Mouse (Mus musculus) c-Kit-positive CD71-negative TER-119-negative erythroid progenitor cells, embryonic 14.5 days (primary cell): Measurements from ENCODE around the gene Nucks1.

Experiments used
- DNase-seq: peaks from one replicate; pipeline ENCODE4 v3.0.0-alpha.2; 2013; ENCODE audit warnings: low read depth

Nucks1 gene

GRCm38 (mm10) chr1:131965818-131966217, 55.5 kb downstream of the Nucks1 start:
- no peak for DNase-seq

DNA sequence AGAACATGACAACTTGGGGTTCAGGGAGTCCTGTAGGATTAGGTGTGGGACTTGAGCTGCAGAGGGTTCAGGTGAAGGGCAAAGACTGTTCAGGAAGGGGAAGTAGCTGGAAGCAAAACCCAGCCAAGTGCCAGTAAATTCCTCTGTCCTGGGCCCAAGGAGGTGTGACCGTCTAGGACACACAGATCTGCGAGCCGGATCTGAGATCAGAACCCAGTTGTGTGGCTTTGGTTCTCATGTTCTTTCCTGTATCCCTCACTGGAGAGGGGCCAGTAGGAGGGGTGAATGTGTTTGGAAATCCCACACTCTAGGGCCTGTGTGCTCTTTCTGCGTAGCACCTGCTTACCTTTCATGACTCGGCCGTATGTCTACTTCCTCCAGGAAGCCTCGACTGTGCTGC, 57.0 kb downstream of the Nucks1 start:
- DNase-seq: no peak

GRCm38 (mm10) chr1:131968556-131968955, 58.2 kb downstream of the Nucks1 start:
- no peak for DNase-seq

- DNase-seq: no peak
These were observed 58.6 kb downstream of the Nucks1 start for GRCm38 (mm10) chr1:131968983-131969382.

GRCm38 (mm10) chr1:131969825-131970224, 59.5 kb downstream of the Nucks1 start:
- no peak for DNase-seq

DNA sequence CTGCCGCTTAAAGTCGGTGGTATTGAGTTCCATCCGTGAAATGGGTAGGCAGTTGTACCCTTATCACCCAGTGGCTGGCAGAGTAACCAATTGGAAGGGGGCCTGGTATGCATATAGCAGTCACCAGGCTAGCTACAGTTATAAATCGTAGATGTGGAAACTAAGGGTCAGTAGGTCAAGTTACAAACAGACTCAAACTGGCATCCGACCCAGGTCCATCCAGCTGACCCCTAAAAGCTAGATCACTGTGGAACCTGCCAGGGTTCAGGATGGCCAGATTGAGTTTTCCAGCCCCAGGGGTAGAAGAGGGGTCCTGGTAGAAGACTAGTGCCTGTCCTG, 60.0 kb downstream of the Nucks1 start:
- DNase-seq: no peak

- DNase-seq: no peak
These were observed 60.6 kb downstream of the Nucks1 start for GRCm38 (mm10) chr1:131970661-131971520.

DNA sequence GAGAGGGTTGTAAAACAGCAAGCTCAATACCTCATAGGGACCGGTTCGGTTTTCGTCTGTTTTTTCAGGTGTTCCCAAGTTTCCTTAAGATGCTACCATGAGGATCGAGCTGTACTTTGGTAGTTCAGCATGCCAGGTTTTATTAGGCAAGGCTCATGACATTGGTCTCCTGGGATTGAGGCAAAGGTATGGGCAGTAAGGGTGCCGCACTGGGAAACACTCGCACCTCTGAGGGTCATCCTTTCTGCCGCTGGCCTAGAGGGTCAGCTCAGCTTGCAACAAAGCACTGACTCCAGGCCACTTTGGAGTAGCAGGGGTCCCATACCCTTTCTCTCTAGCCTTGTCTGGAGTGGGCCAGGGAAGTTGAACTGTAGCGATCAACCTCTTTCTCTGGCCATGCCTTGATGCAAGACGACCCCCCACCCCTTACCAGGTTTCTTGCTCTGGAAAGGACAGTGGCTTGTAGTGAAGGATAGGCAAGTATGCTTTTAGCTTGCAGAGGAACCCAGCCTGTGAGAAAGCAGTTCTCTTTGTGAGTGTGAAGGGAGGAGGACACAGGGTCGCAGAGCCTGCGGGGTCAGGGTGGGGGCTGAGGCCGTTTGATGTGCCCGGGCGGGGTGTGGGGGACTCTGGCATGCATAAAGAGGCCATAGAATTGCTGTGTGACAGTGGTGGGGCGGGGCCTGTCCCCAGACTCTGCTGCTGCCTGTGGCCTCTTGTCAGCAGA, 61.6 kb downstream of the Nucks1 start:
- no peak for DNase-seq

- no peak for DNase-seq
These were observed 62.4 kb downstream of the Nucks1 start for GRCm38 (mm10) chr1:131972498-131973334.

GRCm38 (mm10) chr1:131973991-131974390, 63.7 kb downstream of the Nucks1 start:
- DNase-seq: no peak

GRCm38 (mm10) chr1:131976886-131977285, 66.6 kb downstream of the Nucks1 start:
- no peak for DNase-seq

GRCm38 (mm10) chr1:131980471-131980870, 70.1 kb downstream of the Nucks1 start:
- no peak for DNase-seq

DNA sequence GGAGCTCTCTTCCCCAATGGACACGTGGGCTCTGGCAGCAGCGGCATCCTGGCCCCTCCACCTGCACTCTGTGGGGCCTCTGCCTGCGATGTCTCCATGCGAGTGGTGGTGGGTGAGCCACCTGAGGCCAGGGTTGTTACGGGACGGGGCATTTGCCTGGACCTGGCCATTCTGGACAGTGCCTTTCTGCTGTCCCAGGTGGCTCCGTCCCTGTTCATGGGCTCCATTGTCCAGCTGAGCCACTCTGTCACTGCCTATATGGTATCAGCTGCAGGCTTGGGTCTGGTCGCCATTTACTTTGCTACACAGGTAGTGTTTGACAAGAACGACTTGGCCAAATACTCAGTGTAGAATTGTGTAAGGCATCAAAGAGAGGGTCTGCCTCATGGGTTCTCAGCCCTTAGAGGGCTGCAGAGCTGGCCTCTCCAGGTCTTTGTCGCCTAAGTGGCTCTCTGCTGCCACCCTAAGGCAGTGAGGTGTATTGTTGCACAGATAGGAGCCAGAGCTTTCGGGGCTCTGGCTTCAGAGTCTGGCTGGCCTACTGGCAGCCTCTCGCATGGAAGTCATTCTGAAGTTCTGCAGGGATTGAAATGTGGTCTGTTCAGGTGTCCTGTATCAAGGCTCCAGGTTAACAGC, 71.2 kb downstream of the Nucks1 start:
- DNase-seq: peak; percentile 82

- DNase-seq: peak; percentile 69
These were observed 72.6 kb downstream of the Nucks1 start for GRCm38 (mm10) chr1:131982907-131983306.

- DNase-seq: no peak
These were observed 73.5 kb downstream of the Nucks1 start for GRCm38 (mm10) chr1:131983806-131984205.
